Mouse (Mus musculus): ENCODE measurements around the gene Mapk8.

GRCm38 (mm10) chr14:33487805-33488550 is 41.0 kb upstream of the Mapk8 start:
- TF ChIP-seq POLR2A (IDR thresholded peaks at IDR 0.05; ENCODE audit: borderline replicate concordance, control insufficient read depth, low read depth, low read length) (no peak), CTCF (IDR thresholded peaks at IDR 0.05; ENCODE audit: control insufficient read depth, insufficient read depth, low read length) (no peak)
